In genomic region chr3:131565257-131565610, GRCm38 (mm10) we compare ENCODE assay signal across 8 mouse cellular contexts. TPM values are rescaled to one million over a fixed set of nuclear protein-coding genes. Genes with fewer than 3 reads are reported as not detected.
DNase-seq lines count a peak whose midpoint lies in the region; ATAC-seq and TF ChIP-seq lines count a peak whose summit lies in the region.

No protein-coding gene starts in this region.

- no peak for TF ChIP-seq POLR2A in olfactory bulb, adult 2 months (IDR thresholded peaks at IDR 0.05; ENCODE audit: insufficient read depth, low read depth, low read length)

- H3K27me3 ChIP-seq in lung, embryonic 14.5 days (ENCODE audit: insufficient read depth, low read length): no peaks in the 10 kb centered on the region
- no peaks in the 10 kb centered on the region; the same call in 1 of the 2 replicates for H3K27me3 ChIP-seq in forebrain, embryonic 12.5 days

- peak overlapping the region; percentile 84 for H3K9ac ChIP-seq in lung, embryonic 14.5 days
- H3K9ac ChIP-seq in forebrain, embryonic 12.5 days: peak overlapping the region; percentile 87

- no peaks in the 10 kb centered on the region for H3K9me3 ChIP-seq in lung, embryonic 14.5 days (ENCODE audit: low read depth, low read length)
- no peaks in the 10 kb centered on the region for H3K9me3 ChIP-seq in forebrain, embryonic 12.5 days

- H3K27ac ChIP-seq in lung, embryonic 14.5 days (ENCODE audit: low read depth): peak overlapping the region; percentile 96
- H3K27ac ChIP-seq in forebrain, embryonic 12.5 days: peak overlapping the region; percentile 95
- peak overlapping the region; percentile 56 for H3K27ac ChIP-seq in olfactory bulb, adult 2 months (ENCODE audit: insufficient read depth, low read depth, low read length)

- 0 out of 2 replicates have a peak, but pooled peaks cover 4% of the 10 kb centered on the region for H3K36me3 ChIP-seq in lung, embryonic 14.5 days (ENCODE audit: insufficient read depth)
- H3K36me3 ChIP-seq in forebrain, embryonic 12.5 days (replicated peaks): peaks cover 8% of the 10 kb centered on the region; the same call in 1 of the 2 replicates

- WGBS in lung, embryonic 14.5 days: 2% methylated on average over 9 of the region's 9 CpGs
- 4% methylated on average over 9 of the region's 9 CpGs for WGBS in forebrain, embryonic 12.5 days
- whole genome bisulfite sequencing in olfactory bulb, adult 2 months: under 1% methylated on average over 9 of the region's 9 CpGs

- H3K4me1 ChIP-seq in lung, embryonic 14.5 days (ENCODE audit: insufficient read depth): peaks cover 8% of the 10 kb centered on the region; the same call in 1 of the 2 replicates
- H3K4me1 ChIP-seq in forebrain, embryonic 12.5 days: peaks cover 17% of the 10 kb centered on the region
- H3K4me1 ChIP-seq in olfactory bulb, adult 2 months (ENCODE audit: control insufficient read depth, insufficient read depth, low read length): peaks cover 4% of the 10 kb centered on the region; the same call in 1 of the 2 replicates

- DNase-seq in lung, embryonic 14.5 days: peak; percentile 71
- DNase-seq in lung, adult 18-20 months: no peak
- peak; percentile 8 for DNase-seq in brain, embryonic 18.5 days (ENCODE audit: low read depth, low spot score)
- DNase-seq in kidney, postnatal 4 days: peak; percentile 30 to 58
- DNase-seq in embryo, embryonic 9.5 days (ENCODE audit: extremely low spot score): no peak
- no peak for DNase-seq in thymus, postnatal 36 days

- ATAC-seq in lung, embryonic 14.5 days (ENCODE audit: insufficient read depth): no peak
- ATAC-seq in forebrain, embryonic 12.5 days (ENCODE audit: low FRiP score): no peak

- no peak for TF ChIP-seq CTCF in lung, embryonic 14.5 days (IDR thresholded peaks at IDR 0.05; ENCODE audit: low read depth)
- no peak for TF ChIP-seq CTCF in olfactory bulb, adult 2 months (IDR thresholded peaks at IDR 0.05; ENCODE audit: insufficient read depth, low read depth, low read length)

- peak overlapping the region; percentile 72 for H3K4me2 ChIP-seq in lung, embryonic 14.5 days
- H3K4me2 ChIP-seq in forebrain, embryonic 12.5 days: peak overlapping the region; percentile 62

- H3K4me3 ChIP-seq in lung, embryonic 14.5 days (ENCODE audit: low read depth, low read length): peak overlapping the region; percentile 84
- peak overlapping the region; percentile 79 for H3K4me3 ChIP-seq in forebrain, embryonic 12.5 days (replicated peaks)
- H3K4me3 ChIP-seq in olfactory bulb, adult 2 months (ENCODE audit: insufficient read depth, low read depth, low read length): peak overlapping the region; percentile 88

RNA-seq across cellular contexts. Expression of gene Papss1, which starts 0.7 kb away (rescaled TPM):
- polyA plus RNA-seq in lung, embryonic 14.5 days (2014; fragmentation: Nextera tagmentation; extraction: Ambion mirVana): 98.6 and 99.2 TPM in 2 replicates
- 90.8 TPM in 2 replicates for polyA plus RNA-seq in forebrain, embryonic 12.5 days (2016; fragmentation: Nextera tagmentation; extraction: Ambion mirVana)
- polyA plus RNA-seq in olfactory bulb, adult 2 months (2012; ENCODE audit: insufficient read depth, insufficient read length, low replicate concordance, missing spikeins): not detected in 2 replicates

Comparison
In these comparisons a context has a peak if more than half of its experiments do, and no peak if none do; other contexts are left out.
1. DNase-seq: peak in lung, embryonic 14.5 days (single experiment), brain, embryonic 18.5 days (single experiment) and kidney, postnatal 4 days (2 of 2); none in lung, adult 18-20 months (0 of 2), embryo, embryonic 9.5 days (single experiment) and thymus, postnatal 36 days (0 of 2).
2. RNA of gene Papss1, which starts 0.7 kb away (polyA plus RNA-seq): 98.6 to 99.2 TPM in lung, embryonic 14.5 days and 90.8 TPM in forebrain, embryonic 12.5 days; not detected in olfactory bulb, adult 2 months; every median in the first group is over 10 times any median in the second.
3. Peak in every context shown above with its lines, with median percentiles within 50 percentile points of each other: H3K27ac ChIP-seq and H3K4me3 ChIP-seq.